Mouse (Mus musculus) lung, postnatal 0 days (tissue): ENCODE data around the gene Itpkc. TPM values are rescaled to one million over a fixed set of nuclear protein-coding genes. Genes with fewer than 3 reads are reported as not detected.
A peak's percentile ranks its signal among the peaks of the same experiment; 100 is the strongest.

ENCODE experiments used
- ATAC-seq: fragments of 200-750 bp; cut with Nextera tagmentation; 2 replicates; pipeline ENCODE4 v1.8.0; 2017; ENCODE audit warnings: moderate library complexity
- DNase-seq: peaks from one replicate; pipeline ENCODE4 v3.0.0-alpha.2; 2016; ENCODE audit warnings: low spot score
- H3K27ac ChIP-seq: fragments of 300-500 bp; sonication (generic); 2 replicates; pipeline ENCODE4 v1.5.1; 2014; ENCODE audit warnings: antibody characterized with exemption, mild to moderate bottlenecking, low read length, mixed read lengths
- H3K27me3 ChIP-seq: fragments of 300-500 bp; sonication (generic); replicated peaks from 2 replicates; pipeline ENCODE4 v1.6.1; 2014; ENCODE audit warnings: low read length, mixed read lengths; ENCODE audit not compliant: insufficient read depth
- H3K36me3 ChIP-seq: fragments of 300-500 bp; sonication (generic); 2 replicates; pipeline ENCODE4 v1.6.1; 2014; ENCODE audit warnings: low read length, mixed read lengths; ENCODE audit not compliant: insufficient read depth
- H3K4me1 ChIP-seq: fragments of 300-500 bp; sonication (generic); 2 replicates; pipeline ENCODE4 v1.6.1; 2014; ENCODE audit warnings: antibody characterized with exemption, low read depth, low read length, mixed read lengths; ENCODE audit not compliant: insufficient read depth
- H3K4me2 ChIP-seq: fragments of 300-500 bp; sonication (generic); replicated peaks from 2 replicates; pipeline ENCODE4 v1.6.1; 2014; ENCODE audit warnings: low read depth, mild to moderate bottlenecking, low read length, moderate library complexity, mixed read lengths
- H3K4me3 ChIP-seq: fragments of 300-500 bp; sonication (generic); 2 replicates; pipeline ENCODE4 v1.5.1; 2014; ENCODE audit warnings: low read depth, low read length
- H3K9ac ChIP-seq: fragments of 300-500 bp; sonication (generic); replicated peaks from 2 replicates; pipeline ENCODE4 v1.6.1; 2014; ENCODE audit warnings: low read depth, mild to moderate bottlenecking
- H3K9me3 ChIP-seq: fragments of 300-500 bp; sonication (generic); 2 replicates; pipeline ENCODE4 v1.6.1; 2016; ENCODE audit warnings: low read length, mixed read lengths
- CTCF ChIP-seq: IDR thresholded peaks from 2 replicates; pipeline ENCODE4 v1.5.1; 2016; ENCODE audit warnings: antibody characterized with exemption, mild to moderate bottlenecking
- EP300 ChIP-seq: IDR thresholded peaks from 2 replicates; pipeline ENCODE4 v1.6.1; 2016; ENCODE audit warnings: antibody characterized with exemption, mild to moderate bottlenecking, control low read depth
- WGBS: fragments of 180-500 bp; shearing (Covaris S2); extraction: QIAGEN DNeasy Blood & Tissue Kit; methylation state at CpG from one replicate; pipeline ENCODE4 v1.1.7; 2014; 5-methylcytosine and 5-hydroxymethylcytosine counted together
- polyA plus RNA-seq: library from polyadenylated mRNA; unstranded; fragments of >200 nt; fragmentation: Nextera tagmentation; extraction: Ambion mirVana; gene quantifications from 2 replicates; pipeline ENCODE4 v1.2.1, GENCODE M21; 2015

The Itpkc gene
- polyA plus RNA-seq, 1 experiment from 2014 or later, result 2.9 TPM

DNA sequence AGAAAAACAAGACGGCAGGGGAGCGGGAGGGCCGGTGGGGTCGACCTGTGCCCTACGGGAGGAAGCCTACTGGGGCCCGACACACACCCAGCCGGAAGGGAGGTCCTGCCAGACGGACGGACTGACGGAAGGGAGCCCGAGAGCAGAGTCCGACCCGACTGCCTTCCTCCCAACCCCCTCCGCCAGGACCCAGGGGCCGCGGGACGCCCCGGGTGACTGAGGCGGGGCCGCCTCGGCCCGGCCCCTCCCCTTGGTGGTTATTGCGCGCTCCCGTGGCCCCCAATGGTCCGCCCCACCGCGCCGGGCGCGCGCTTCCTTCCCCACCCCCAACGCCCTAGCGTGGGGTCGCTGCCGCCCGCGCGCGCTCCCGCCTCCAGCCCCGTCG, 62.2 kb downstream of the Itpkc start:
- Histone ChIP-seq H3K36me3 (no peaks in the 10 kb centered on the region), H3K27me3 (no peaks in the 10 kb centered on the region), H3K27ac (peak overlapping the region; percentile 99), H3K4me1 (peaks cover 28% of the 10 kb centered on the region; the same call in 1 of the 2 replicates), H3K4me2 (peak overlapping the region; percentile 73), H3K4me3 (peak overlapping the region; percentile 82), H3K9me3 (no peaks in the 10 kb centered on the region), H3K9ac (peak overlapping the region; percentile 86)
- 0% methylated on average over 14 of the region's 43 CpGs for WGBS
- DNase-seq (peak; percentile 94), ATAC-seq (peak; percentile 83)
- TF ChIP-seq EP300, result no peak
- no peak for TF ChIP-seq CTCF

DNA sequence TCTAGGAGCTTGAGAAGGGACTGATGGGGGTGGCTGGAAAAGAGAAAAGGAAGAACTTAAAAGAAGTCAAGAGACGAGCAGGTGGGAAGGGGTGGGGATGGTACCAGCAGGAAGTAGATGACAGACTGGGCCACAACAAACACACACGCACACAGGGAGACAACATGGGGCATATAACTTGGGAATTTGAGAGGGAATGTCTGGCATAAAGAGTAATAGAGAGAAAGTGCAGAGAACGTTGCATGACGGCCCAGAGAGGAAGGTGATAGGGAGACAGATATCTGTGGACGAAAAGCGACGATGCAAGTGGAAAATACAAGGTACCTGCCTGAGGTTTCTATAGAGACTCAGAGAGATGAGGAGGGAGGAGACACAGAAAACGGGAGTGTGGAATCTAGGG, 62.8 kb downstream of the Itpkc start:
- no peaks in the 10 kb centered on the region for H3K36me3 ChIP-seq
- no peaks in the 10 kb centered on the region for H3K9me3 ChIP-seq
- DNase-seq (no peak), ATAC-seq (no peak)
- H3K9ac ChIP-seq, result peak overlapping the region; percentile 86
- peak overlapping the region; percentile 73 for H3K4me2 ChIP-seq
- no peaks in the 10 kb centered on the region for H3K27me3 ChIP-seq
- H3K4me3 ChIP-seq, result peak overlapping the region; percentile 82
- peaks cover 33% of the 10 kb centered on the region; the same call in 1 of the 2 replicates for H3K4me1 ChIP-seq
- peak overlapping the region; percentile 99 for H3K27ac ChIP-seq
- 2% methylated on average over 8 of the region's 8 CpGs for WGBS
- TF ChIP-seq CTCF (no peak), EP300 (no peak)

DNA sequence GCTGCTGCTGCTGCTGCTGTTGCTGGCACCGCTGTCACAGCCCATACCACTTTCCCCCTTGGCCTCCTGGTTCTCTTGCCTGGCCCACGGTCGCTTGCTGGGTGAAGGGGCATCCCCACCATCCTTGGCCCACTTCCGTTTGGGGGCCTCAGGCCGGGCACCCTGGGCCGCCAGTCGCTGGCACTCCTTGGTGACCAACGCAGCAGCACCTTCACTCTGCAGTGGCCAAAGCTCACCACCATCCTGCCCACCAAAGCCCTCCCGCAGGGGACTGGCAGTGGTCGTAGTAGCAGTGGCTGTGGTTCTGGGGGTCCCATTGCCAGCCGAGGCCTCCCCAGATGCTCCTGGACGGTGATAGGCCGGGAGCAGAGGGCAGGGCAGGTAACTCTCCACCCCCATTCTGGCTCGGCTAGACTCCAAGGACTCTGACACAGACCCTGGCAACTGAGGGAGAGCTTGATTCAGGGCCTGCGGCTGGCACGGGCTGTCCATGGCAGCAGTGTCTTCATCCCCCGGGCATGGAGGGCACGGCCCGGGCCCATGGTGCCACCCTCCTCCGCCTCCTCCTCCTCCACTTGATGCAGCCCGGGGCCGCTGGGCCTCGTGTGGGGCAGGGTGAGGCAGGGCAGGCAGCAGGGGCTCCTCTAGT, 63.3 kb downstream of the Itpkc start:
- DNase-seq, result no peak
- no peaks in the 10 kb centered on the region for H3K9me3 ChIP-seq
- no peaks in the 10 kb centered on the region for H3K36me3 ChIP-seq
- no peak for ATAC-seq
- TF ChIP-seq CTCF, result no peak
- no peak for TF ChIP-seq EP300
- peak overlapping the region; percentile 86 for H3K9ac ChIP-seq
- 57% methylated on average over 22 of the region's 23 CpGs for whole genome bisulfite sequencing
- H3K4me2 ChIP-seq, result peak overlapping the region; percentile 73
- peak overlapping the region; percentile 82 for H3K4me3 ChIP-seq
- H3K27ac ChIP-seq, result peak overlapping the region; percentile 99
- no peaks in the 10 kb centered on the region for H3K27me3 ChIP-seq
- H3K4me1 ChIP-seq, result peaks cover 38% of the 10 kb centered on the region; the same call in 1 of the 2 replicates

DNA sequence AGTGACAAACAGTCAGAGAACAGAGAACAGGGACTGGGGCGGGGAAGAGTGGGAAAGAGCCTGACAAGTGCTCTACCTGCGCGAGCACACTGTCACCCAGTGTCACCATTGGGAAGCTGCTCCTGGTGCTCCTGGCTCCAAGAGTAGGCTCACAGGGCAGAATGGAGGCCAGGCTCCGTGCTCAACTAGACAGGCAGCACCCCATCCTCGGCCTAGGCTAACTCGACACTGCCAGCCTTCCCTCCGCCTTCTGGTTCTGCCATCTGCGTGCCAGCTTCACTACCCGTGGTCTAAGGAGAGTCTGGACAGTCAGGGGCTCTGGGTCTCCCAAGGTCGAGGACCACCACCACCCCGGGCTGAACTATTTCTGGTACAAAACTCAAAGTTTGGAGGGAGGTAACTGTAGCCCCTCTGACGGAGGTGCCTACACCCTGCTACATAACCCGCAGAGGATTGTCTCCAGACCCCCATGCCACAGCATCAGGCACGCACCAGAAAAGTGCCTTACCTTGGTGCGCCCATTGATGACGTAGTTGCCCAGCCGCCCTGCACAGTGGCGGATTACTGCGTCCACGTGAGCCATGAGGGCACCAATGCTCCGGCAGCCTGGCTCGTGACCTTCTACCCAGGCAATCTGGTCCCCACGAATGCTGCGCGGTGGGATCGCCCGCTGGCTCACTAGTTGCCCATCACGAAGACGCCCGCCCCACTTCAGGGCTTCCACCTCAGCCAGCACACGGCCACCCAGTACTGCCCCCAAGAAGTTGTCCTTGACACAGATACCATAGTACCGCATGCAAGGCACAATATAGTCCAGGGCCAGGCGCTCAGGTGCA, 64.1 kb downstream of the Itpkc start:
- Histone ChIP-seq H3K4me2 (peak overlapping the region; percentile 73), H3K9ac (no peak overlapping the region), H3K27me3 (no peaks in the 10 kb centered on the region), H3K36me3 (0 out of 2 replicates have a peak, but pooled peaks cover 2% of the 10 kb centered on the region), H3K27ac (no peak overlapping the region; the same call in 1 of the 2 replicates), H3K4me3 (no peak overlapping the region), H3K9me3 (no peaks in the 10 kb centered on the region), H3K4me1 (peaks cover 40% of the 10 kb centered on the region; the same call in 1 of the 2 replicates)
- TF ChIP-seq CTCF (no peak), EP300 (no peak)
- ATAC-seq (no peak), DNase-seq (no peak)
- 80% methylated on average over 33 of the region's 33 CpGs for WGBS

DNA sequence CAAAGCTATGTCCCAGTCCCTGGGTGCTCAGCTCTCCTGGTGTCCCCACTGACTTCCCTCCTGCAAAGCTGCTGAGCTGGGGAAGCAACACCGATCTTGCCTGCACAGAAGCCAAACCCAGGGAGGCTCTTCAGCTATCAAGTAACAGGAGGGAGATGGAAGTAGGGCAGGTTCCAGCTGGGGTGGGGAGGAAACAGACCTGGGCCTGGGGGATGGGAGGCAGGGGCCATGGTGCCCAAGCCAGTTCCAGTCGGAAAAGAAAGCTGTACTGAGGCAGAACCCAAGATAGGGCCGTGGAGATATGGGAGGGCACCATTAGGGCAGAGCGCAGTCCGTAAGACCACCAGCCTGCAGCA, 65.0 kb downstream of the Itpkc start:
- H3K36me3 ChIP-seq, result peaks cover 9% of the 10 kb centered on the region; the same call in 1 of the 2 replicates
- 67% methylated on average over 5 of the region's 5 CpGs for WGBS
- H3K27me3 ChIP-seq, result no peaks in the 10 kb centered on the region
- peak overlapping the region; percentile 73 for H3K4me2 ChIP-seq
- peak overlapping the region; percentile 43; the same call in 1 of the 2 replicates for H3K27ac ChIP-seq
- peaks cover 40% of the 10 kb centered on the region; the same call in 1 of the 2 replicates for H3K4me1 ChIP-seq
- H3K9ac ChIP-seq, result no peak overlapping the region
- ATAC-seq (no peak), DNase-seq (no peak)
- no peak for TF ChIP-seq EP300
- TF ChIP-seq CTCF, result no peak
- peak overlapping the region; percentile 8; the same call in 1 of the 2 replicates for H3K4me3 ChIP-seq
- no peaks in the 10 kb centered on the region for H3K9me3 ChIP-seq

DNA sequence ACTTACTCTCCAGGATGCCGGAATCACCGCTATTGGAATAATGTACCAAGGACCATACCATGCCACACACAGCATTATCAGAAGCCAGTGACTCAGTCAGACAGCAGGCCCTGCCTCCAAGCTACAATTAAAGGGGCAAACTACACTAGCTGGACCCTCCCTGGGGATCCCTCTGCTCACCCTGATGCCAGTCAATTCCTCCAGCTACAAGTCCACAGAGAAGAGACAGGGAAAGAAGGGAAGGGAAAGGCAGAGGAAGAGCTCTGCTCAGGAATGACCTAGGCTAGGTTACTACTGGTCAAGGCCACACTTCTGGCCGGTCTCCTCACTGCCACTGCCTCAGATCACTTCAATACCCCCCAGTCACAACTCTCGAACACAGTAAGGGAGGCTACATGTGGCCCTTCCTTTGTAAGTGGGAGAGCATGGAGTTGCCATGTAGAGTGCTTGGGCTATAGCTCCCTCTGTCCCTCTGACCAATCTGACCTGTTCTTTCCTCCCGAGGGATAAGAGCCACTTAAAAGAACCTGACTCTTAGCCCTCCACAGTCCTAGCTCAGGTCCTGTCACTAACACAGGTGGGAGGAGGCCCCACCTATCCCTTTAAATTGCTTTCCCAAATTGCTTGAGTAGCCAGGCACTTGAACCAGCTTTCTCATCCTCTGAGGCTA, 65.5 kb downstream of the Itpkc start:
- DNase-seq (peak; percentile 54), ATAC-seq (no peak)
- Histone ChIP-seq H3K4me2 (peak overlapping the region; percentile 73), H3K27me3 (no peaks in the 10 kb centered on the region), H3K27ac (peak overlapping the region; percentile 43), H3K9ac (no peak overlapping the region), H3K36me3 (peaks cover 15% of the 10 kb centered on the region; the same call in 1 of the 2 replicates), H3K4me3 (peak overlapping the region; percentile 8; the same call in 1 of the 2 replicates), H3K9me3 (no peaks in the 10 kb centered on the region), H3K4me1 (peaks cover 40% of the 10 kb centered on the region; the same call in 1 of the 2 replicates)
- TF ChIP-seq EP300, result no peak
- no peak for TF ChIP-seq CTCF
- 61% methylated on average over 5 of the region's 5 CpGs for WGBS
